Mouse (Mus musculus) lung, embryonic 16.5 days (tissue): Measurements from ENCODE around the gene Cyp2e1. TPM values are rescaled to one million over a fixed set of nuclear protein-coding genes. Genes with fewer than 3 reads are reported as not detected.
"Not testable (repeated sequence)": the region's sequence is repeated elsewhere in the genome, so short reads cannot be mapped to it uniquely, and the experiment has no call there.

Experiments
- ATAC-seq: fragments of 200-750 bp; cut with Nextera tagmentation; 2 replicates; pipeline ENCODE4 v1.8.0; 2017; ENCODE audit warnings: low read depth, mild to moderate bottlenecking, moderate library complexity
- H3K27ac ChIP-seq: fragments of 300-500 bp; sonication (generic); 2 replicates; pipeline ENCODE4 v1.5.1; 2014; ENCODE audit warnings: mild to moderate bottlenecking, control low read depth, low read length
- H3K27me3 ChIP-seq: fragments of 300-500 bp; sonication (generic); 2 replicates; pipeline ENCODE4 v1.6.1; 2014; ENCODE audit warnings: low read depth, low read length, mixed read lengths; ENCODE audit not compliant: control insufficient read depth, insufficient read depth
- H3K36me3 ChIP-seq: fragments of 300-500 bp; sonication (generic); 2 replicates; pipeline ENCODE4 v1.6.1; 2014; ENCODE audit warnings: low read length; ENCODE audit not compliant: control insufficient read depth, insufficient read depth
- H3K4me1 ChIP-seq: fragments of 300-500 bp; sonication (generic); replicated peaks from 2 replicates; pipeline ENCODE4 v1.6.1; 2014; ENCODE audit warnings: low read length, mixed read lengths; ENCODE audit not compliant: control insufficient read depth, insufficient read depth
- H3K4me2 ChIP-seq: fragments of 300-500 bp; sonication (generic); 2 replicates; pipeline ENCODE4 v1.6.1; 2014; ENCODE audit warnings: low read depth, low read length, control low read depth
- H3K4me3 ChIP-seq: fragments of 300-500 bp; sonication (generic); 2 replicates; pipeline ENCODE4 v1.5.1; 2014; ENCODE audit warnings: mild to moderate bottlenecking, low read length, control low read depth
- H3K9ac ChIP-seq: fragments of 300-500 bp; sonication (generic); 2 replicates; pipeline ENCODE4 v1.6.1; 2014; ENCODE audit warnings: low read length, control low read depth
- H3K9me3 ChIP-seq: fragments of 300-500 bp; sonication (generic); 2 replicates; pipeline ENCODE4 v1.6.1; 2016; ENCODE audit warnings: low read length; ENCODE audit not compliant: control insufficient read depth
- WGBS: fragments of 180-500 bp; shearing (Covaris S2); extraction: QIAGEN DNeasy Blood & Tissue Kit; methylation state at CpG from one replicate; pipeline ENCODE4 v1.1.7; 2014; 5-methylcytosine and 5-hydroxymethylcytosine counted together
- polyA plus RNA-seq: library from polyadenylated mRNA; unstranded; fragments of >200 nt; fragmentation: Nextera tagmentation; extraction: Ambion mirVana; gene quantifications from 2 replicates; pipeline ENCODE4 v1.2.1, GENCODE M21; 2015

Gene Cyp2e1
- polyA plus RNA-seq, 1 experiment from 2014 or later: 0.43 TPM

DNA sequence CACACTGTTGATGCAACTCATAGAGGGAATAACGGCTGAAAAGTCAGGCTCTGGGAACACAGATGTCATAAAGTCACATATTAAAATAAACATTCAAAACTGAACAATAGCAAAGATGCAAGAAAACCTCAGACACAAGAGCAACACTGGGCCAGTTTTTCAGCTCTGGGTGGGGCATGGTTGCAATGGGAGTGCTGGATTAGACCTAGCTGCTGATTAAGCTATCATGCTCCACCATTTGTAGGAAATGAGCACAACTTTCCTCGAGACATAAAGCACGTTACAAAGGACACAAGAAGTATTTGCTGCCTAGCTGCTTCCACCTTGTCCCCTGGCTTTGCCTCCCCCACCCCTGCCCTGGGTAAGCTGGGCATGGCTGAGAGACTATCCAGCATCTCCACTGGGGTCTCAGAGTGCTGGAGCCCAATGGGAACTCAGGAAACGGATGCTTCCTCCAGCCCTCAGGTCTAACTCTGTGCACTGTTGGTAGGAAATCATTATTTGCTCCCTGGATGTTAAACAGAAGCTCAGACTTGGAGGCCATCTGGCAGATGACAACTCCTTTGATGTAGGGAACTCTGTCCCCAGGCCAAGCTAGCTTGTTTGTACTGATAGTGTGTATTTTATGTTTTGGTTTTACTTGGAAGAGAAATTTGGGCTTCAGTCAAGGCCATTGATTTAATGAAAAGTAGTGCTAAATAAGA, 7.2 kb upstream of the Cyp2e1 start:
- Histone ChIP-seq H3K27me3 (no peaks in the 10 kb centered on the region), H3K9me3 (peaks cover 4% of the 10 kb centered on the region), H3K36me3 (no peaks in the 10 kb centered on the region), H3K4me2 (no peak overlapping the region), H3K27ac (no peak overlapping the region), H3K9ac (no peak overlapping the region), H3K4me3 (no peak overlapping the region), H3K4me1 (no peaks in the 10 kb centered on the region)
- WGBS: 63% methylated on average over 4 of the region's 4 CpGs
- peak; percentile 74; the same call in 1 of the 2 replicates for ATAC-seq

- Histone ChIP-seq H3K9ac (no peak overlapping the region), H3K4me3 (no peak overlapping the region), H3K36me3 (no peaks in the 10 kb centered on the region), H3K9me3 (no peaks in the 10 kb centered on the region), H3K4me1 (no peaks in the 10 kb centered on the region), H3K27me3 (no peaks in the 10 kb centered on the region), H3K27ac (no peak overlapping the region), H3K4me2 (no peak overlapping the region)
- no peak for ATAC-seq
These were observed 2.9 kb upstream of the Cyp2e1 start for GRCm38 (mm10) chr7:140760647-140761046.

GRCm38 (mm10) chr7:140765391-140765790, 1.9 kb downstream of the Cyp2e1 start:
- not testable (repeated sequence) for H3K9ac ChIP-seq, H3K27me3 ChIP-seq, H3K4me2 ChIP-seq, H3K27ac ChIP-seq, ATAC-seq, H3K9me3 ChIP-seq, H3K4me1 ChIP-seq, H3K4me3 ChIP-seq, H3K36me3 ChIP-seq
- 75% methylated on average over 1 of the region's 1 CpGs for WGBS

- Histone ChIP-seq H3K4me2 (no peak overlapping the region), H3K36me3 (no peaks in the 10 kb centered on the region), H3K9ac (no peak overlapping the region), H3K27ac (no peak overlapping the region), H3K9me3 (no peaks in the 10 kb centered on the region), H3K27me3 (no peaks in the 10 kb centered on the region), H3K4me3 (no peak overlapping the region), H3K4me1 (no peaks in the 10 kb centered on the region)
- 63% methylated on average over 12 of the region's 12 CpGs for WGBS
- ATAC-seq: no peak
These were observed 2.6 kb downstream of the Cyp2e1 start for GRCm38 (mm10) chr7:140765888-140766739.

DNA sequence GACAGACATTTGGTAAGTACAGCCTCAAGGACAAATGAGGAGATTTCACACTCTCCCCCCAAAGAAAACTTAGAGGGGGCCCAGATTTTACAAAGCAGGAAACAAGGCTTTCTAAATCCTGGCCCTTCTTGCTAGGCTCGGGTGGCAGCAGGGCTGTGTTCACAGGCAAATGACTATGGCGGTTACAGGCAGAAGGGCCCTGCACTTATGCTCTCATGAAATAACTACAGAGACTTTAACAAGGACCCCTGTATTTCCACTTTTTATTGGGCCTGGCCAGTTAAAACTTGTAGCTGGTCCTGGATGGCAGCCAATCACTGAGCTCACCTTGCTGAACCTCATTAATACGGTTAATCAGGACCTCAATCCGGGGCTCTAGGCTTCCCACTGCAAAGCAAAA, 17.0 kb downstream of the Cyp2e1 start:
- Histone ChIP-seq H3K9ac (no peak overlapping the region), H3K4me3 (no peak overlapping the region), H3K27me3 (no peaks in the 10 kb centered on the region), H3K4me2 (no peak overlapping the region), H3K4me1 (no peaks in the 10 kb centered on the region), H3K27ac (no peak overlapping the region), H3K36me3 (no peaks in the 10 kb centered on the region), H3K9me3 (no peaks in the 10 kb centered on the region)
- 66% methylated on average over 4 of the region's 4 CpGs for WGBS
- ATAC-seq: no peak

DNA sequence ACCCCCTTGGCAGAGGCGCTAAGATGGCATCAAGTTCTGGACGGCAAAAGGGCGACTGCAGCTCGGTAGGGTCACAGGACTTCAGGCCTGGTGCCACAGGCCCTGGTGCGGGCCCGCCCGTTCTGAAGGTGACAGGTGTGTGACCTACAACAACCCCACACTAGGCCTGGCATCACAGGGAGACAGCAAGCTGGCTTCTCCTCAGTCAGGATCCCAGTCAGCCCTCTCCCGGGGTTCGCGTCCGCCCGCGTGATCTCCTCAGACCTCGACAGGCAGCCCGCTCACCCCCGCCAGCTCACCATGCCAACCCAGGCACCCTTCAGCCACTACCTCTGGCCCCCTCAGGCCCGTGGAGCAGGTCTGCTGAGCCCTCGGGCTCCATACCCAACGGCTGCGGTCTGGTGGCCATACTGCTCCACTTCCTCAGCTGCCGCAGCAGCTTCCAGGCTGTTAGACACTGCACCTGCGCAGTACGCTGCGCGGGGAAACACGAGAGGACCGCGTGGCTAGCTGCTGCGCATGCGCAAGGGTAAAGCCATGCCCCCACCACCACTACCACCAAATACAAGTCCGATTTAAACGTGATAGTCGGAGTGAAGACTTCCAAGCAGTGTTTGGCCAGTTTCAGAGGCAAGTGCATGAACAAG, 24.0 kb downstream of the Cyp2e1 start, which contains the start of gene Syce1:
Gene Syce1 (minus strand): TSS at position 447 of the 647 bp plus-strand sequence.
- Histone ChIP-seq H3K9ac (no peak within 1 kb of the TSS), H3K27ac (no peak within 1 kb of the TSS), H3K4me3 (no peak within 1 kb of the TSS), H3K4me2 (no peak within 1 kb of the TSS), H3K4me1 (no peaks in the 10 kb centered on the region), H3K36me3 (no peaks in the 10 kb centered on the region), H3K27me3 (no peaks in the 10 kb centered on the region), H3K9me3 (no peaks in the 10 kb centered on the region)
- ATAC-seq: no peak
- WGBS: 71% methylated on average over 33 of the region's 33 CpGs

- H3K27me3 ChIP-seq: no peaks in the 10 kb centered on the region
- no peak overlapping the region for H3K4me2 ChIP-seq
- H3K27ac ChIP-seq: no peak overlapping the region
- H3K9me3 ChIP-seq: no peaks in the 10 kb centered on the region
- no peaks in the 10 kb centered on the region for H3K4me1 ChIP-seq
- no peak overlapping the region for H3K4me3 ChIP-seq
- no peak overlapping the region for H3K9ac ChIP-seq
- no peaks in the 10 kb centered on the region for H3K36me3 ChIP-seq
- WGBS: 80% methylated on average over 7 of the region's 7 CpGs
- ATAC-seq: no peak
These were observed 24.5 kb downstream of the Cyp2e1 start for GRCm38 (mm10) chr7:140788053-140788435.

DNA sequence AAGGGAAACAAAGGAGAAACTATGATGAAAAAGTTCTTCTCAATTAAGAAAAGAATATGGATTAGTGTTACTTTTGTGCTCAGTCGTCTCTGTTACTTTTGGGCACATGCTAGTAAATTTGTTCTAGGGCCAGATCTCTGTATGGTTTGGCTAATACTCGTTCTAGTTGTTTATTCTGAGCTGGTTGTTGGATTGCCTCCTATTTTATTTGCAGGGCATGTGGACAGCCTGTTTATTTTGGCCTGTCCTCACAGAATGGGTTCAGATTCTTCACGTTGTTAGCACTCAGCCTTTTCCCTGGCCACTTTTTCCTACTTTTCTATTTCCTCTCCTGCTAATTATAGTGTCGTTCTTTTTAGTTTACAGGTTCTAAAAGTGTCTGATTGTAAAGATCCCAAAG, 30.0 kb downstream of the Cyp2e1 start:
- Histone ChIP-seq H3K27ac (no peak overlapping the region), H3K36me3 (no peaks in the 10 kb centered on the region), H3K4me1 (no peaks in the 10 kb centered on the region), H3K9ac (no peak overlapping the region), H3K9me3 (no peaks in the 10 kb centered on the region), H3K4me2 (no peak overlapping the region), H3K27me3 (no peaks in the 10 kb centered on the region), H3K4me3 (no peak overlapping the region)
- WGBS: 38% methylated on average over 4 of the region's 4 CpGs
- no peak for ATAC-seq

GRCm38 (mm10) chr7:140797619-140798018, 34.1 kb downstream of the Cyp2e1 start:
- H3K27me3 ChIP-seq: no peaks in the 10 kb centered on the region
- no peaks in the 10 kb centered on the region for H3K4me1 ChIP-seq
- ATAC-seq: no peak
- no peak overlapping the region for H3K4me3 ChIP-seq
- no peak overlapping the region for H3K27ac ChIP-seq
- no peak overlapping the region for H3K4me2 ChIP-seq
- no peaks in the 10 kb centered on the region for H3K36me3 ChIP-seq
- WGBS: 87% methylated on average over 3 of the region's 3 CpGs
- no peak overlapping the region for H3K9ac ChIP-seq
- H3K9me3 ChIP-seq: no peaks in the 10 kb centered on the region
